Mouse (Mus musculus) liver, embryonic 14.5 days (tissue): ENCODE measurements at regions not wholly inside any gene's neighbourhood (a gene's known extent, or its start where the extent isn't known, plus 50 kb on each side); places are given as distances from the start of the nearest gene placed in this dataset.

Experiments
- CTCF ChIP-seq: IDR thresholded peaks from 2 replicates; pipeline ENCODE4 v1.5.1; 2016; ENCODE audit warnings: antibody characterized with exemption, low read depth, control low read depth
- EP300 ChIP-seq: IDR thresholded peaks from 2 replicates; pipeline ENCODE4 v1.6.1; 2016; ENCODE audit warnings: antibody characterized with exemption, low read depth

DNA sequence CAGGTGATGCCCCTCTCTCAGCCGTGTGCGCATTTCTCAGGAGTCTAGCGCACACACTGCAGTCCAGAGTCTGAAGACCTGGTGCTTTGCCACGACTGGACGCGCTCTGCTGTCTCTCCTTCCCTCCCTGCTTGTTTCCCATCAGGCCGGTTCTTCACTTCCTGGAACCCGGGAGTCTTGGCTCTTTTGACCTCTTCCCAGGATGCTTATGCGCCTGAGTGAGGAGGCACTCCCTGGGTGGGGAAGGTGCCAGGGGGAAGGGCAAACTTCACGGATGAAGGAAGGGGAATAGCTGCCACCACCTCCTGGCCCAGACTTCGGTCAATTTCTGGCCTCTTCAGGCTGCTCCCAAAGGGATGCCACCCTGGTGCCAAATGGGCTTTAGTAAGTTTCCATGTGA, 86.4 kb upstream of the Max start:
- no peak for TF ChIP-seq EP300
- no peak for TF ChIP-seq CTCF
